Mouse (Mus musculus) intestine, embryonic 15.5 days (tissue): Measurements from ENCODE around the gene Shisa2. TPM values are rescaled to one million over a fixed set of nuclear protein-coding genes. Genes with fewer than 3 reads are reported as not detected.
"Not testable (repeated sequence)": the region's sequence is repeated elsewhere in the genome, so short reads cannot be mapped to it uniquely, and the experiment has no call there.

Experiments
- ATAC-seq: fragments of 200-750 bp; cut with Nextera tagmentation; 2 replicates; pipeline ENCODE4 v1.8.0; 2017; ENCODE audit warnings: moderate TSS enrichment, moderate library complexity
- H3K27ac ChIP-seq: fragments of 300-500 bp; sonication (generic); 2 replicates; pipeline ENCODE4 v1.5.1; 2015; ENCODE audit warnings: mild to moderate bottlenecking, inconsistent platforms
- H3K27me3 ChIP-seq: fragments of 300-500 bp; sonication (generic); replicated peaks from 2 replicates; pipeline ENCODE4 v1.6.1; 2015; ENCODE audit warnings: inconsistent platforms
- H3K36me3 ChIP-seq: fragments of 300-500 bp; sonication (generic); 2 replicates; pipeline ENCODE4 v1.6.1; 2015; ENCODE audit warnings: inconsistent platforms
- H3K4me1 ChIP-seq: fragments of 300-500 bp; sonication (generic); replicated peaks from 2 replicates; pipeline ENCODE4 v1.6.1; 2015; ENCODE audit warnings: inconsistent platforms
- H3K4me2 ChIP-seq: fragments of 300-500 bp; sonication (generic); replicated peaks from 2 replicates; pipeline ENCODE4 v1.6.1; 2015; ENCODE audit warnings: mild to moderate bottlenecking, inconsistent platforms
- H3K4me3 ChIP-seq: fragments of 300-500 bp; sonication (generic); replicated peaks from 2 replicates; pipeline ENCODE4 v1.5.1; 2015; ENCODE audit warnings: inconsistent platforms
- H3K9ac ChIP-seq: fragments of 300-500 bp; sonication (generic); 2 replicates; pipeline ENCODE4 v1.6.1; 2015; ENCODE audit warnings: inconsistent platforms
- H3K9me3 ChIP-seq: fragments of 300-500 bp; sonication (generic); 2 replicates; pipeline ENCODE4 v1.6.1; 2016; ENCODE audit warnings: inconsistent platforms
- WGBS: fragments of 180-500 bp; shearing (Covaris S2); methylation state at CpG from one replicate; pipeline ENCODE4 v1.1.7; 2015; 5-methylcytosine and 5-hydroxymethylcytosine counted together
- polyA plus RNA-seq: library from polyadenylated mRNA; unstranded; fragments of >200 nt; fragmentation: Nextera tagmentation; extraction: Ambion mirVana; gene quantifications from 2 replicates; pipeline ENCODE4 v1.2.1, GENCODE M21; 2015

Gene Shisa2
- polyA plus RNA-seq, 1 experiment from 2014 or later: 10.6 TPM

DNA sequence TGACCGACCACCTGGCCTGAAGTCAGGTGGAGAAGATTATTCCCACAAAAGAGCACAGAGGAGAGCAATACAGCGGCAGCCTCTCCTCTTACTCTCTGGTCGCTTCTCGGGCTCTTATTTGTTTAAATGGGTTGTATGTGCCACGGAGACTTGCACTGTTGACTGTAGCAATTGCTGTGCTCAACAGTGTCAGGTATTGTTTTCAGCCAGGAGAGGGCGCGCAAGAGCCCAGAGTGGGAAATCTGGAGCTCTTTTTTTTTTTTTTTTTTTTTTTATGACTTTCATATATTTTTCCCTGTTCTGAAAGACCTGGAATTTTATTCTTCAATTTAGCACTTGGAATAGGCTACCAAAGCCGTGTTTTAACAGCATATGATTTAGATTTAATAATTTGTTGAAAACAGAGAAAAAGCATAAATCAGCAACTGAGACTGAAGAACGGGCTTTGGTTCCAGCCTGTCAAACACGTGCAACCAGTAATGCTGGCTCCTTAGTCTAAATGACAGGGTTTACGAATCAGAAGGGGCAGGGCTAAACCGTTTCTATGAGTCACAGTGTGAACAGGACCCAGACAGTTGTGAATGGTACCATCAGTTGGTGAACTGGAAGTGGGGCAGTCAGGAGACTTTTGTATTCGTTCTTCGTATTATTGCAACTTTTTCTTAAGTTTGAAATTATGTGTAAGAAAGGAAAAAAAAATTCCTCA is 12.0 kb upstream of the Shisa2 start:
- Histone ChIP-seq H3K27me3 (no peaks in the 10 kb centered on the region), H3K36me3 (no peaks in the 10 kb centered on the region), H3K4me2 (no peak overlapping the region), H3K9me3 (no peaks in the 10 kb centered on the region), H3K4me1 (0 out of 2 replicates have a peak, but pooled peaks cover 5% of the 10 kb centered on the region), H3K4me3 (no peak overlapping the region), H3K27ac (no peak overlapping the region), H3K9ac (no peak overlapping the region)
- WGBS: 49% methylated on average over 14 of the region's 14 CpGs
- peak; percentile 46; the same call in 1 of the 2 replicates for ATAC-seq

DNA sequence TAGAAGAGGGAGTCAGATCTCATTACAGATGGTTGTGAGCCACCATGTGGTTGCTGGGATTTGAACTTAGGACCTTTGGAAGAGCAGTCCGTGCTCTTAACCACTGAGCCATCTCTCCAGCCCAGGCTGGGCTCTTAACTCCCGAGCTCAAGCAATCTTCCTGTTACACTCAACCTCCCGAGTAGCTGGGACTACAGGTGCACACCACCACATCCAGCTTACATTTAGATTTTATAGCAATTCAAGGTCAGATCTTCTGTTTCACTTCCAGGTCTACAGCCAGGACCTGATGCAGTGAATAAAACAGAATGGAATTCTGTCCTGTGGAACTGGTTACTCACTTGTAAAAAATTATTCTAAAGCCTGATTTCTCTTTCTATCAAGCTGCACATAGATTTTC is 11.0 kb upstream of the Shisa2 start:
- WGBS: 80% methylated on average over 3 of the region's 3 CpGs

GRCm38 (mm10) chr14:59616802-59617201 is 8.3 kb upstream of the Shisa2 start:
- ATAC-seq: peak; percentile 81
- H3K27ac ChIP-seq: 0 out of 2 replicates have a peak overlapping the region, but pooled peaks have one; percentile 13
- no peaks in the 10 kb centered on the region for H3K27me3 ChIP-seq
- H3K9me3 ChIP-seq: no peaks in the 10 kb centered on the region
- H3K36me3 ChIP-seq: no peaks in the 10 kb centered on the region
- no peak overlapping the region for H3K4me3 ChIP-seq
- H3K4me1 ChIP-seq: 0 out of 2 replicates have a peak, but pooled peaks cover 5% of the 10 kb centered on the region
- H3K4me2 ChIP-seq: no peak overlapping the region
- no peak overlapping the region for H3K9ac ChIP-seq
- 47% methylated on average over 7 of the region's 7 CpGs for WGBS

More for the DNA sequence above, 11.0 kb upstream of the Shisa2 start:
- ATAC-seq, H3K27me3 ChIP-seq, H3K36me3 ChIP-seq, H3K27ac ChIP-seq, H3K4me1 ChIP-seq, H3K9ac ChIP-seq, H3K4me3 ChIP-seq, H3K4me2 ChIP-seq, H3K9me3 ChIP-seq: not testable (repeated sequence)

DNA sequence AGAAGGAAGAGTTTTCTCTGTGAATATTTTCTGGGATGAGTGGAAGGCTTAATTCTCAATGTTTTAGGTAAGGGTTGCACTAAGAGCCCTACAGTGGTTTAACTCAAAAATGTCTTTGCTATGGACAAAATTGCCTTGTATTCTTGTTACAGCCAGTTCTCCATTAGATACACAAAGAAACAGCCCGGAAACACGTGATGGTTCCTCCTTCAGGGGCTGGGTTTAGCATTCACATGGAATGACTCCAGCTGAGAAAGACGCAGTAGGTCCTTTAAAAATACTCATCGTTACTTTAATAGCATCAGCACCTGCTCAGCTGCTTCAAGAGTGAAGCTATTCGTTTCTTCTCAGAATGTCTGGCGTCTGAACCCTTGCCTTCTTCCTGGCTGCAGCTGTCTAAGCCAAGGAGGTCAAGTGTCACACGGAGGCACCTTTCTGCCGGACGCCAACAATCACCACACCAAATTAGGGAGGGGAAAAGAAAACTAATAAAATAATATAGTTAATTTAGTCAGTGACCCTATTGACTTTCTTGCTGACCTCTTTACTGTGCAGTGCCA is 702 bp upstream of the Shisa2 start:
- no peak overlapping the region for H3K4me3 ChIP-seq
- no peak overlapping the region for H3K27ac ChIP-seq
- no peak for ATAC-seq
- 0 out of 2 replicates have a peak, but pooled peaks cover 1% of the 10 kb centered on the region for H3K36me3 ChIP-seq
- no peak overlapping the region for H3K9ac ChIP-seq
- H3K4me1 ChIP-seq: peaks cover 13% of the 10 kb centered on the region; the same call in 1 of the 2 replicates
- 43% methylated on average over 9 of the region's 9 CpGs for WGBS
- no peaks in the 10 kb centered on the region; the same call in 1 of the 2 replicates for H3K27me3 ChIP-seq
- H3K9me3 ChIP-seq: no peaks in the 10 kb centered on the region
- no peak overlapping the region; the same call in 1 of the 2 replicates for H3K4me2 ChIP-seq

DNA sequence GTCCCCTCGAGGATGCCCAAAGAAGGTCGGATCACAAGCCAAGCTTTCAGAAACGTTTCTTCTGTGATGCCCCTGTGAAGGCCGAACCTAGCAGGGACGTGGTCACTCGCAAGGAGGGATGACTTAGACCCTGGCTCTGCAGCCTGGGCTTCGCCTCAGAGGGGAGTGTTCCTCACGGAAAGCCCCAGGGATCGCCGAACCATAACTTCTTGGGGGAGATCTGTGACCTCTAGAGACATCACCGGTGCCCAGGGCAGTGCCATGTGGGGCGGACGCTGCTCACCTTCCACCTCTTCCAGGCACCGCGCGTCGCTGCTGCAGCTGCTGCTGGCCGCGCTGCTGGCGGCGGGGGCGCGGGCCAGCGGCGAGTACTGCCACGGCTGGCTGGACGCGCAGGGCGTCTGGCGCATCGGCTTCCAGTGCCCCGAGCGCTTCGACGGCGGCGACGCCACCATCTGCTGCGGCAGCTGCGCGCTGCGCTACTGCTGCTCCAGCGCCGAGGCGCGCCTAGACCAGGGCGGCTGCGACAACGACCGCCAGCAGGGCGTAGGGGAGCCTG is 777 bp downstream of the Shisa2 start:
- peaks cover 13% of the 10 kb centered on the region; the same call in 1 of the 2 replicates for H3K4me1 ChIP-seq
- WGBS: under 1% methylated on average over 51 of the region's 51 CpGs
- H3K27ac ChIP-seq: peak overlapping the region; percentile 82
- H3K9me3 ChIP-seq: no peaks in the 10 kb centered on the region
- H3K4me2 ChIP-seq: peak overlapping the region; percentile 95
- no peaks in the 10 kb centered on the region; the same call in 1 of the 2 replicates for H3K27me3 ChIP-seq
- H3K36me3 ChIP-seq: 0 out of 2 replicates have a peak, but pooled peaks cover 6% of the 10 kb centered on the region
- peak overlapping the region; percentile 55 for H3K9ac ChIP-seq
- H3K4me3 ChIP-seq: peak overlapping the region; percentile 75
- peak; percentile 60 for ATAC-seq

DNA sequence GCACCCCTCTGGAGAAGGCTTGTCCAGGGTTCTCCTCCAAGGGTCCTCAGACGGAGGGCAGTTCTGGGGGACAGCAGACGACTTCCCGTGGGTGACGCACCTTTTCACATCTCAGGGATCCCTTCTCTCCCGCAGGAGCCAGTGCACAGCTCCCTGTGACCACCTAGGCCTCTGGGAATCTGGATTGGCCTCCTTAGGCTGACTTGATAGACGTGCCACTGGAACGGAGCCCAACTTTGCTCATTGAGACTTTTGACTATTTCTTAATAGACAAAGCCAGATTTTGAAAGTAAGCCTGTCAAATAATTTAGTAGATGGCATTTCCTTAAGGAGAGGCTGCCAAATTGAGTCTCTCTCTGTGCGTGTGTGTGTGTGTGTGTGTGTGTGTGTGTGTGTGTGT is 1.6 kb downstream of the Shisa2 start:
- Histone ChIP-seq H3K9me3 (no peaks in the 10 kb centered on the region), H3K4me1 (peaks cover 13% of the 10 kb centered on the region; the same call in 1 of the 2 replicates), H3K9ac (peak overlapping the region; percentile 55; the same call in 1 of the 2 replicates), H3K4me2 (peak overlapping the region; percentile 95), H3K27ac (0 out of 2 replicates have a peak overlapping the region, but pooled peaks have one; percentile 82), H3K27me3 (no peaks in the 10 kb centered on the region; the same call in 1 of the 2 replicates), H3K36me3 (0 out of 2 replicates have a peak, but pooled peaks cover 6% of the 10 kb centered on the region), H3K4me3 (peak overlapping the region; percentile 75)
- WGBS: 24% methylated on average over 8 of the region's 8 CpGs
- ATAC-seq: no peak; the same call in 1 of the 2 replicates

- no peaks in the 10 kb centered on the region for H3K9me3 ChIP-seq
- H3K4me2 ChIP-seq: peak overlapping the region; percentile 95
- 0 out of 2 replicates have a peak, but pooled peaks cover 6% of the 10 kb centered on the region for H3K36me3 ChIP-seq
- 29% methylated on average over 9 of the region's 9 CpGs for WGBS
- H3K27ac ChIP-seq: no peak overlapping the region
- no peak for ATAC-seq
- no peak overlapping the region for H3K9ac ChIP-seq
- H3K4me3 ChIP-seq: peak overlapping the region; percentile 75
- H3K4me1 ChIP-seq: peaks cover 13% of the 10 kb centered on the region; the same call in 1 of the 2 replicates
- H3K27me3 ChIP-seq: no peaks in the 10 kb centered on the region; the same call in 1 of the 2 replicates
These were observed 2.1 kb downstream of the Shisa2 start for GRCm38 (mm10) chr14:59627142-59627680.

DNA sequence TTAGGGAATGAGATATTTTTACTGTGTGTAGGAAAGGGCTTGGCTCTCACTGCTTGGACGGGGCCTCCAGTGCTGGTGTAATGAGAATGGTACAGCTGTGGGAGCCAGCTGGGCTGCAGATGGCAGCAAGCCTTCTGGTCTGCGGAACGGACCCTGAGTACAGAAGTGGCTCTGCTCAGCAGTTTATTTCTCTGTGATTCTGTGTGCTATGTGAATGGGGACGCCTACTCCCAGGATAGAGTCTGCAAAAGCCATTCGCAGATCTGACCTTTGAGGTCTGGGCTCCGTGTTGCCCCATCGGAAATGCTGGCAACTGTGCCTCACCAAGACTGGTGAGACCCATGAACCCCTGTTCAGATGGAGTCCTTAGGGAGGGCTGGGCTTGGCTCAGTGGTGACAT is 2.7 kb downstream of the Shisa2 start:
- Histone ChIP-seq H3K4me1 (peaks cover 13% of the 10 kb centered on the region; the same call in 1 of the 2 replicates), H3K27me3 (no peaks in the 10 kb centered on the region), H3K36me3 (0 out of 2 replicates have a peak, but pooled peaks cover 6% of the 10 kb centered on the region), H3K27ac (no peak overlapping the region), H3K9ac (no peak overlapping the region), H3K9me3 (no peaks in the 10 kb centered on the region), H3K4me3 (peak overlapping the region; percentile 75), H3K4me2 (peak overlapping the region; percentile 95)
- 23% methylated on average over 7 of the region's 7 CpGs for WGBS
- ATAC-seq: no peak

GRCm38 (mm10) chr14:59629308-59629707 is 4.2 kb downstream of the Shisa2 start:
- no peak overlapping the region for H3K9ac ChIP-seq
- no peaks in the 10 kb centered on the region for H3K27me3 ChIP-seq
- H3K4me2 ChIP-seq: no peak overlapping the region
- ATAC-seq: no peak
- no peak overlapping the region for H3K4me3 ChIP-seq
- 93% methylated on average over 15 of the region's 15 CpGs for WGBS
- H3K36me3 ChIP-seq: 0 out of 2 replicates have a peak, but pooled peaks cover 6% of the 10 kb centered on the region
- H3K27ac ChIP-seq: no peak overlapping the region
- H3K9me3 ChIP-seq: no peaks in the 10 kb centered on the region
- peaks cover 13% of the 10 kb centered on the region; the same call in 1 of the 2 replicates for H3K4me1 ChIP-seq

- no peak for ATAC-seq
These were observed 5.0 kb downstream of the Shisa2 start for GRCm38 (mm10) chr14:59630096-59630495.

DNA sequence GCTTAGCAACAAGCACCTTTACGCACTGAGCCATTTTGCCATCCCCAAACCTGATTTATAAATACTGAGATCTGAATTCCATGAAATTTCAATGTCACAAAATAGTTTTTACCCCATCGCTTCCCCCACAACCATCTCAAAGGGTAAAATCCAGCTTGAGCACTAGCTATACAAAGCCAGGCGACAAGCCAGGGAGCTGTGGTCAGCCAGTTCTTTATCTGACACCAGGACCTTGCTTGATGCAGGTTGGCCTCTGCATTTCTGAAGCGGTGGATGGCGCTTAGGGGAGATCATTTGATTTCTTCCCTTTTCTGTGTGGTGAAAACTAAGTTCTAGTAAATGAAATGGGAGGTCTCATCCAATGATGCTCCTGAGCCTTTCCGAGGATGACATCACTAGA is 7.0 kb downstream of the Shisa2 start:
- H3K36me3 ChIP-seq: 0 out of 2 replicates have a peak, but pooled peaks cover 6% of the 10 kb centered on the region
- H3K27ac ChIP-seq: no peak overlapping the region
- no peak overlapping the region for H3K4me2 ChIP-seq
- H3K4me3 ChIP-seq: no peak overlapping the region
- no peaks in the 10 kb centered on the region for H3K27me3 ChIP-seq
- no peaks in the 10 kb centered on the region for H3K9me3 ChIP-seq
- H3K4me1 ChIP-seq: peaks cover 4% of the 10 kb centered on the region; the same call in 1 of the 2 replicates
- no peak for ATAC-seq
- no peak overlapping the region for H3K9ac ChIP-seq
- 91% methylated on average over 6 of the region's 6 CpGs for WGBS

More at GRCm38 (mm10) chr14:59630096-59630495, 5.0 kb downstream of the Shisa2 start:
- Histone ChIP-seq H3K9me3 (no peaks in the 10 kb centered on the region), H3K4me1 (peaks cover 13% of the 10 kb centered on the region; the same call in 1 of the 2 replicates), H3K4me2 (no peak overlapping the region), H3K27ac (no peak overlapping the region), H3K27me3 (no peaks in the 10 kb centered on the region), H3K36me3 (0 out of 2 replicates have a peak, but pooled peaks cover 6% of the 10 kb centered on the region), H3K4me3 (no peak overlapping the region), H3K9ac (no peak overlapping the region)
- 94% methylated on average over 9 of the region's 9 CpGs for whole genome bisulfite sequencing
